Mouse (Mus musculus) embryonic facial prominence, embryonic 12.5 days (tissue): ENCODE data around the gene Tprn. TPM values are rescaled to one million over a fixed set of nuclear protein-coding genes. Genes with fewer than 3 reads are reported as not detected.

Source experiments
- ATAC-seq: fragments of 200-750 bp; cut with Nextera tagmentation; 2 replicates; pipeline ENCODE4 v1.8.0; 2017; ENCODE audit not compliant: insufficient number of reproducible peaks, insufficient read depth, low FRiP score, low TSS enrichment
- H3K27ac ChIP-seq: fragments of 300-500 bp; sonication (generic); 2 replicates; pipeline ENCODE4 v1.5.1; 2016; ENCODE audit warnings: mild to moderate bottlenecking
- H3K27me3 ChIP-seq: fragments of 300-500 bp; sonication (generic); 2 replicates; pipeline ENCODE4 v1.6.1; 2016; ENCODE audit warnings: mild to moderate bottlenecking, moderate library complexity
- H3K36me3 ChIP-seq: fragments of 300-500 bp; sonication (generic); 2 replicates; pipeline ENCODE4 v1.6.1; 2016; ENCODE audit warnings: mild to moderate bottlenecking
- H3K4me1 ChIP-seq: fragments of 300-500 bp; sonication (generic); 2 replicates; pipeline ENCODE4 v1.6.1; 2016
- H3K4me2 ChIP-seq: fragments of 300-500 bp; sonication (generic); replicated peaks from 2 replicates; pipeline ENCODE4 v1.6.1; 2016; ENCODE audit warnings: mild to moderate bottlenecking, moderate library complexity
- H3K4me3 ChIP-seq: fragments of 300-500 bp; sonication (generic); 2 replicates; pipeline ENCODE4 v1.5.1; 2016; ENCODE audit warnings: mild to moderate bottlenecking
- H3K9ac ChIP-seq: fragments of 300-500 bp; sonication (generic); 2 replicates; pipeline ENCODE4 v1.6.1; 2016; ENCODE audit warnings: mild to moderate bottlenecking, moderate library complexity
- H3K9me3 ChIP-seq: fragments of 300-500 bp; sonication (generic); 2 replicates; pipeline ENCODE4 v1.6.1; 2016; ENCODE audit warnings: mild to moderate bottlenecking, moderate library complexity
- WGBS: fragments of 180-500 bp; shearing (Covaris S2); methylation state at CpG from one replicate; pipeline ENCODE4 v1.1.7; 2016; 5-methylcytosine and 5-hydroxymethylcytosine counted together
- polyA plus RNA-seq: library from polyadenylated mRNA; unstranded; fragments of >200 nt; fragmentation: Nextera tagmentation; extraction: Ambion mirVana; gene quantifications from 2 replicates; pipeline ENCODE4 v1.2.1, GENCODE M21; 2016

The Tprn gene
- polyA plus RNA-seq, 1 experiment from 2014 or later, result 9.7 TPM

DNA sequence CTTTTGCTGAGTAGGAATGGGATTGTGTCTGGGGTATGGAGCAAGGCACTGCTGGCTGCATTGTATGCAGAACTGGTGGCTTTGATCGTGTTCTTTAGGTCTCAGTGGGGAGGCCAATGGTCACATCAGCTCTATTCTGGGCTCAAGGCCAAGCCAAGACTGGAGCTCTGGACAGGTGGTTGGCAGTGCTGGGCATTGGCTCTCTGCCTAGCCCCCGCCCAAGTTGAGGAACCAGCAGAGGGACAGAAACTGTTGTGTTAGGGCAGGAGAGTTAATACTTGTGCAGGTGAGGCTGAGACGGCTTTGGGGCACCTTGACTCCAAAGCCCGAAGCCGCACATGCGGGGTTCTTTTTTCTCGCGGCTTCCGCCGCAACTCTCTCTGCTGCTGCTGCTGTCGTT is 27.2 kb downstream of the Tprn start, which contains the start of gene Lrrc26:
TSS of gene Lrrc26 (plus strand) at position 265 of the 400 bp plus-strand sequence.
- ATAC-seq, result no peak
- 5% methylated on average over 11 of the region's 11 CpGs for WGBS
- H3K4me1 ChIP-seq, result peaks cover 13% of the 10 kb centered on the region
- no peak within 1 kb of the TSS for H3K27ac ChIP-seq
- no peak within 1 kb of the TSS for H3K9ac ChIP-seq
- peaks cover 17% of the 10 kb centered on the region for H3K36me3 ChIP-seq
- peaks cover 78% of the 10 kb centered on the region for H3K27me3 ChIP-seq
- H3K4me3 ChIP-seq, result peak within 1 kb of the TSS; percentile 11; the same call in 1 of the 2 replicates
- H3K9me3 ChIP-seq, result no peaks in the 10 kb centered on the region
- H3K4me2 ChIP-seq, result peak within 1 kb of the TSS; percentile 32

DNA sequence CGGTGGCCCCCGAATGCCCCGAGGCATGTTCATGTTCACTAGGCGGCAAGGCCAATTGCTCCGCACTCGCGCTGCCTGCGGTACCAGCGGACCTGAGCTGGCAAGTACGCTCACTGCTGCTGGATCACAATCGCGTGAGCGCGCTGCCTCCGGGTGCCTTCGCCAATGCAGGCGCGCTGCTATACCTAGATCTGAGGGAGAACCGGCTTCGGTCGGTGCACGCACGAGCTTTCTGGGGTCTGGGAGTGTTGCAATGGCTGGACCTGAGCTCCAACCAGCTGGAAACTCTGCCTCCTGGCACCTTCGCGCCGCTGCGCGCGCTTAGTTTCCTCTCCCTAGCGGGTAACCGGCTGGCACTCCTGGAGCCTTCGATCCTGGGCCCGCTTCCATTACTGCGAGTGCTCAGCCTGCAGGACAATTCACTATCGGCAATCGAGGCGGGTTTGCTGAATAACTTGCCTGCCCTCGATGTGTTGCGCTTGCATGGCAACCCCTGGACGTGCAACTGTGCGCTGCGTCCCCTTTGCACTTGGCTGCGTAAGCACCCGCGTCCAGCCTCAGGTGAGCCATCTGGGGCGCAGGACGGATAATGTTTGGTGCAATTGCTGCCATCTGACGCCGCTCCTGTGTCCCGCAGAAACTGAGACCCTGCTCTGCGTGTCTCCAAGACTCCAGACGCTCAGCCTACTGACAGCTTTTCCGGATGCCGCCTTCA is 27.8 kb downstream of the Tprn start:
- Histone ChIP-seq H3K9me3 (no peaks in the 10 kb centered on the region), H3K4me1 (peaks cover 13% of the 10 kb centered on the region), H3K36me3 (peaks cover 11% of the 10 kb centered on the region), H3K27ac (no peak overlapping the region), H3K9ac (no peak overlapping the region), H3K4me3 (peak overlapping the region; percentile 11; the same call in 1 of the 2 replicates), H3K4me2 (peak overlapping the region; percentile 32), H3K27me3 (peaks cover 84% of the 10 kb centered on the region)
- 1% methylated on average over 54 of the region's 54 CpGs for WGBS
- ATAC-seq, result no peak

DNA sequence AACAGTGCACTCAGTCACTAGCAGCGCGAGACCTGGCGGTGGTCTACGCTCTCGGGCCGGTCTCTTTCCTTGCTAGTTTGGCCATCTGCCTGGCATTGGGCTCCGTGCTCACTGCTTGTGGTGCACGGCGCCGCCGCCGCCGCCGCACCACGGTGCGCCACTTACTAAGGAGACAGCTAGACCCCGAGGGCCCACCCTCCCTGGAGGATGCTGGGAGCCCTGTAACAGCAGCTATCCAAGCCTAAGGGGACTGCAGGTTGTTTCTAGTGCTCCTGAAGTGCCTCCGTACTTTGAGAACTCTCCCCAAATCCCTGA is 28.4 kb downstream of the Tprn start:
- no peak for ATAC-seq
- no peak overlapping the region for H3K27ac ChIP-seq
- H3K4me2 ChIP-seq, result peak overlapping the region; percentile 32
- peak overlapping the region; percentile 11; the same call in 1 of the 2 replicates for H3K4me3 ChIP-seq
- H3K9me3 ChIP-seq, result no peaks in the 10 kb centered on the region
- H3K4me1 ChIP-seq, result peaks cover 13% of the 10 kb centered on the region
- under 1% methylated on average over 18 of the region's 18 CpGs for WGBS
- H3K27me3 ChIP-seq, result peaks cover 87% of the 10 kb centered on the region
- H3K36me3 ChIP-seq, result peaks cover 6% of the 10 kb centered on the region
- H3K9ac ChIP-seq, result no peak overlapping the region

DNA sequence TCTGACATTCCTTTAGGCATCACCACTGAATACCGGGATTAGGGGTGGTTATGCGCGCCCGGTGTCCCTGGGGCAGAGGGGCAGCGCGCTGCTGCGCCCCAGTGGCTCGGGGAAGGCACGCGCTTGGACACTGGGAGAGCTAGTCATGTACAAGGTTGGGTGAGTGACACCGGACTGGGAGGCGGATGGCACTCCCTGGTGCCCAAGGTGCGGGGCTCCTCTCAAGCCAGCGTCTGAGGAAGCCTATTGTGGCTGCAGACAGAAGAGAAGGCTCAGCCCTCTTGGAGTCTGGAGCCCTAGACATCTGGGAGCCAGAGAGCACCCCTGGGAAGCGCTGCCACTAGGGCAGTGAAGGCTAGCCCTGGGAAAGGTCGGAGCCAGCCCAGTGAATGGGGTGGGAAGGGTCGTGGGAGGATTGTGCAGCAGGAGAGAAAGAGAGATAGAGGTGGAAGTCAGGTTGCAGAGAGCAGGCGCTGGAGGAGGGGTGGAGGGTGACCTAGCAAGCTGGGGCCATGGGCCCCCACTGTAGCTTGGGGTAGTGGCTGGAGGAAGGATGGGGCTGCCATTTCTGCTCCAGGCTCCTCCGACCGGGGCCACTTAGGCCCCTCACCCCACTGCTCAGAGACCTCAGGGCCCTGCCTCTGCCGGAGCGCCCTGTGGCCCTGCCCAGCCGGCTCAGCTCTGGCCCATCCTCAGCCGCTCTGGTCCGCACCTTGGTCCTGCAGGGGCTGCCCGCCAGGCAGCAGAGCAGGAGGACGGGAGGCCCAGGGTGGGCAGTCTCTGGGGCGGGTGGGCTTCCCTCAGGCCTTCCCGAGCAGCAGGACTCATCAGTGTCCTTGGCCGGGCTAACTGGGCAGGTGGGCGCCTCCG is 29.0 kb downstream of the Tprn start:
- Histone ChIP-seq H3K27ac (no peak overlapping the region), H3K9ac (0 out of 2 replicates have a peak overlapping the region, but pooled peaks have one; percentile 30), H3K36me3 (no peaks in the 10 kb centered on the region), H3K4me1 (peaks cover 13% of the 10 kb centered on the region), H3K4me2 (peak overlapping the region; percentile 49), H3K4me3 (peak overlapping the region; percentile 6; the same call in 1 of the 2 replicates), H3K9me3 (no peaks in the 10 kb centered on the region), H3K27me3 (peaks cover 92% of the 10 kb centered on the region)
- ATAC-seq, result no peak
- WGBS, result 6% methylated on average over 32 of the region's 32 CpGs

DNA sequence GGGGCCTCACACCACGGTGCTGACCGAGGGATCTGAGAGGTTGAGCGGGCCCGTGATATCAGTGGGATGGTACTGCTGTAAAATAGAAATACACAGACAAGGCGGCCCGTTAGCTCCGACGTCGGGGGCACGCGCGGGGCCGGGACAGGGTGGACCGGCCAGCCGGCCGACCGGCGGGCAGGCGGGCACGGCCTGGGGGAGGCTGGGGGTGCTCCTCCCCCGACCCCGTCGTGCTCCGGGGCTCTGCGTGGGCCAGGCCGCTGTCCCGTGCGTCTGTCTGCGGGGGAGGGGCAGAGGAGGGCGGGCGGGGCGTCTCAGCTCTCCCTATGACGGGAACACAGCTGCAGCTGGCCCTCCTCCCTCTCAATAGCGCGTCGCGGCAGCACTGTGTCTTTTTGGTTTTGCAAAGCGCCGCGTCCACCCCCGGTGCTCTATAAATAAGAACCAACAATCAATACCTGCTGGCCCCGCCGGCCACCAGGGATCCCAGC is 29.7 kb downstream of the Tprn start:
- Histone ChIP-seq H3K9ac (peak overlapping the region; percentile 30; the same call in 1 of the 2 replicates), H3K4me3 (peak overlapping the region; percentile 26), H3K4me2 (peak overlapping the region; percentile 49), H3K27me3 (peaks cover 94% of the 10 kb centered on the region), H3K4me1 (peaks cover 13% of the 10 kb centered on the region), H3K9me3 (no peaks in the 10 kb centered on the region), H3K36me3 (no peaks in the 10 kb centered on the region), H3K27ac (no peak overlapping the region)
- no peak for ATAC-seq
- 8% methylated on average over 34 of the region's 43 CpGs for WGBS

DNA sequence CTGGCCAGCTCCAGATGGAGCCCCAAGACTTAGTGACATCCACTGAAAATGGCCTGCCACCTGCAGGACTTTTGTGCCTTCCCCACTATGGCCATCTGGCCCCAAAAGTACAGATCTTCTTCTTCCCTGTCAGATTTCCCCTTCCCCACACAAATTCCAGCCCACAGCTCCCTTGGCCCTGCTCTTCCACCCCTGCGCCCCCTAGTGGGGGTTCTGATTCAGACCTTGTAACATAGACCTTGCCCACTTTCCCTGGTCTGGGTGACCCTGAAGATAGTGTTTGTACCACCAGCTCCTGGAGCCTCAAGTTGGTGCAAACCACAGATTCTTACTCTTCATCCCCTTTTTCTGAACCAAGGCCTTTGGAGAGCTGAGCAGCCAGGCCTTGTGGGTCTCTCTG is 30.4 kb downstream of the Tprn start:
- H3K36me3 ChIP-seq, result no peaks in the 10 kb centered on the region
- peaks cover 96% of the 10 kb centered on the region for H3K27me3 ChIP-seq
- H3K4me3 ChIP-seq, result no peak overlapping the region
- peaks cover 13% of the 10 kb centered on the region for H3K4me1 ChIP-seq
- H3K4me2 ChIP-seq, result no peak overlapping the region
- no peak overlapping the region for H3K9ac ChIP-seq
- 0% methylated on average over 1 of the region's 1 CpGs for WGBS
- H3K27ac ChIP-seq, result no peak overlapping the region
- H3K9me3 ChIP-seq, result no peaks in the 10 kb centered on the region
- ATAC-seq, result no peak

DNA sequence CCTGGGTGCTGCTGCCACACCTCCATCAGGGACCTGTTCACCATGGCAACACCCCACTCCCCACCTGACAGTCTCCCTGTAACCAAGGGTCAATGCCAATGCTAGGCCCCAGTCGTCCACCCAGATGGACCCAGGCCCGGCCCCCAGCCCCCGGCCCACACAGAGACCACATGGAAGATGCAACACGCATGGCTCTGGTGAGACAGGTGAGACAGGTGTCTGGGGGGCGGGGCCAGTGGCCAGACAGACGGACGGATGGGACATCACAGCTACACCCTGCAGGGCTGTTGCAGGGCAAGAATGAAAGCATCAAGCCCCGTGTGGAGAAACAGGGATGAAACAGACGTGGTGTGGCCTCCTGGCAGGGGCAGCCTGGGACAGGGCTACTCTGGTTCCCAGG is 31.3 kb downstream of the Tprn start:
- 75% methylated on average over 9 of the region's 9 CpGs for WGBS
- H3K27ac ChIP-seq, result no peak overlapping the region

DNA sequence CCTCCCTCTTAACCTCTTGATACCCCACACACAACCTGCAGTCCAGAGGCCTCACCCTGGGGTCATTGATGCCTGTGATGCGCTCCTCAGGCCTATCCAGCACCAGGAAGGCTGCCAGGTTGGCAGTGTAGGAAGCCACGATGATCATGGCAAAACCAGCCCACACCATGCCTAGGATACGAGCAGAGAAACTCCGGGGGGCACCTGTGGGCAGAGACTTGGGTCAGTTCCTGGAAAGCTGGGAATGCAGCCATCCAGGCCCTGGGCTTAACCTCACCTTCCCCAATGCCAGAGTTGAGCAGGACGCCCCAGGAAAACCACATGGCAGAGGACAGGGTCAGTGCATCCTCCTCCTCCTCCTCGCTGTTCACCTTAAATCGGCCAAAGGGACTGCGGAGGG is 34.7 kb downstream of the Tprn start:
- peaks cover 54% of the 10 kb centered on the region for H3K27me3 ChIP-seq
- no peak overlapping the region for H3K4me3 ChIP-seq
- no peaks in the 10 kb centered on the region for H3K9me3 ChIP-seq
- ATAC-seq, result no peak
- H3K27ac ChIP-seq, result no peak overlapping the region
- H3K9ac ChIP-seq, result no peak overlapping the region
- WGBS, result 73% methylated on average over 8 of the region's 8 CpGs
- H3K36me3 ChIP-seq, result no peaks in the 10 kb centered on the region
- no peak overlapping the region for H3K4me2 ChIP-seq
- peaks cover 3% of the 10 kb centered on the region; the same call in 1 of the 2 replicates for H3K4me1 ChIP-seq

More for the DNA sequence above, 31.3 kb downstream of the Tprn start:
- H3K36me3 ChIP-seq, result no peaks in the 10 kb centered on the region
- peaks cover 88% of the 10 kb centered on the region for H3K27me3 ChIP-seq
- no peak overlapping the region for H3K4me3 ChIP-seq
- H3K4me2 ChIP-seq, result no peak overlapping the region
- no peak for ATAC-seq
- H3K9ac ChIP-seq, result no peak overlapping the region
- H3K4me1 ChIP-seq, result peaks cover 13% of the 10 kb centered on the region
- no peaks in the 10 kb centered on the region for H3K9me3 ChIP-seq

DNA sequence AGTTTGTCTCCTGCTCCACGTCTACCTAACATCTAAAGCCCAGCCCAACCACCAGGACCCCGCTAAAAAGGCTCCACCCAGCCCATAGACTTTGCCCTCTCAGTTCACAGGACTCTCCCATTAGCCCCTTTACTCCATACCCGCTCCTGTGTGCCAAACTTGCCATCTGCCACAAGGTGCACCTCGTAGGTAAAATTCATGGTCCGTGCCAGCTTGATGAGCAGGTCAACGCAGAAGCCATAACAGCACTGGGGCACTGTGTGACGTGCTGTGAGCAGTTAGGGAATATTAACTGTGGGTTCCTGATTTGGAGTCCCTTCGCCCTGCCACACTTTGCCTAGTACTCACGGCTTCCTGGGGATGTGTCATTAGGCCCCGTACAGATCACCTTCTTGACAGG is 35.6 kb downstream of the Tprn start:
- H3K27ac ChIP-seq, result no peak overlapping the region
- no peak overlapping the region for H3K4me3 ChIP-seq
- no peak for ATAC-seq
- no peak overlapping the region for H3K9ac ChIP-seq
- H3K4me1 ChIP-seq, result no peaks in the 10 kb centered on the region
- WGBS, result 82% methylated on average over 10 of the region's 10 CpGs
- no peaks in the 10 kb centered on the region for H3K9me3 ChIP-seq
- H3K27me3 ChIP-seq, result peaks cover 49% of the 10 kb centered on the region
- H3K36me3 ChIP-seq, result no peaks in the 10 kb centered on the region
- H3K4me2 ChIP-seq, result no peak overlapping the region

DNA sequence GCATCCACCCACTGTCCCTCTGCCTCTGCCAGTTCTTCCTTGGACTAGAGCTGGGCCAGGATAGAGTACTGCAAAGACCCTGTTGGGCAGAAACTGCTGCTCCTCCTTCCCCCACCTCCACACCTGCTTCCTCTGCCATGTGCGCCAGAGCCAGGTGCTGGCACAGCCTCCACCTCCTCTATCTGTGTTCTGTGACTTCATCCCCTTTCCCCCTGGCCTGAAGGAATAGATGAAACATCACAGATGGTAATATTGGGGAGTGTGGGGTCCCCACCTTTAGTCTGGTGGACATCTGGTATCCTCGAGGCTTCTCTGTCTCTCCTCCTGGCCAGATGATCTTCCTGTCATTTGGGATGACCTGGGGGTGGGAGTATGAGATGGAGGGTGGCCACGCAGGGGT is 41.0 kb downstream of the Tprn start:
- Histone ChIP-seq H3K9me3 (no peaks in the 10 kb centered on the region), H3K4me2 (no peak overlapping the region), H3K9ac (no peak overlapping the region), H3K36me3 (no peaks in the 10 kb centered on the region), H3K27ac (no peak overlapping the region), H3K27me3 (peaks cover 46% of the 10 kb centered on the region), H3K4me3 (no peak overlapping the region), H3K4me1 (peaks cover 9% of the 10 kb centered on the region; the same call in 1 of the 2 replicates)
- 72% methylated on average over 3 of the region's 3 CpGs for WGBS
- no peak for ATAC-seq

DNA sequence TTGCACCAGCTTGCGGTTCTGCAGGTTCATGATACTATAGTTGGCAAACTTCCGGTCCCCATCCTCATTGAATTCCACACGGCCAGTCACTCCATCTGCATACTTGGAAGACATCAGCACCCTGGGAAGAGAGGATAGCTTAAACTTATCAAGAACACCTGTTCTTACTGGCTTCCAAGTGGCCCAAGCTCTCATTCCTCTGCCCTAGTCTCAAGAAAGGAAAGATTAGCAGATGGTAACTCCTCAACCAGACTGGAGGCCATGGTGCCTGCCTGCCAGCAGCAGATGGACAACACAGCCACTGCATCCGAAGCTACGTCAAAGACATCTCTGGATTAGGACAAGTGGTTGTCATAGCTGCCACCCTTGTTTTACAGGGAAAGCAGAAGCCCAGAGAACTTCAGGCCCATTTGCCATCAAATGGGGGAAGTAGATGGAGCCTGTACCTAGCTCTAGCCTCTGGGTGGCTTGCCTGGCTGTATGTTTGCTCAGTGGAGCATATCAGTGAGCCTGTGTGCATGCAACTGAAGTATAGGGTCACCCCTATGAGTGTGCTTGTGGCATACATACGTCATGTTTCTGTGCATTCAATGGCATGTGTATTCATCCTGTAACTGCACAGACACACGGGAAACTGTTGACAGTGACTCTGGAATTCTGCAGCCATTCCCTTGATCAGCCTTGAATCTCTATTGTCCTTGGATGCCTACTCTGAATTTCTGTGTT is 41.7 kb downstream of the Tprn start:
- peaks cover 52% of the 10 kb centered on the region for H3K27me3 ChIP-seq
- 76% methylated on average over 7 of the region's 7 CpGs for WGBS
- H3K36me3 ChIP-seq, result no peaks in the 10 kb centered on the region
- H3K9ac ChIP-seq, result no peak overlapping the region
- H3K9me3 ChIP-seq, result no peaks in the 10 kb centered on the region
- no peak for ATAC-seq
- no peak overlapping the region for H3K27ac ChIP-seq
- peaks cover 9% of the 10 kb centered on the region; the same call in 1 of the 2 replicates for H3K4me1 ChIP-seq
- H3K4me3 ChIP-seq, result peak overlapping the region; percentile 46; the same call in 1 of the 2 replicates
- peak overlapping the region; percentile 84 for H3K4me2 ChIP-seq
